Mouse (Mus musculus) heart, embryonic 11.5 days (tissue): Measurements from ENCODE around the gene Gbp7. TPM values are rescaled to one million over a fixed set of nuclear protein-coding genes. Genes with fewer than 3 reads are reported as not detected.
"Not testable (repeated sequence)": the region's sequence is repeated elsewhere in the genome, so short reads cannot be mapped to it uniquely, and the experiment has no call there.

ENCODE experiments used
- ATAC-seq: fragments of 200-750 bp; cut with Nextera tagmentation; replicated peaks from 2 replicates; pipeline ENCODE4 v1.8.0; 2017; ENCODE audit warnings: moderate library complexity; ENCODE audit not compliant: insufficient number of reproducible peaks, low FRiP score, low TSS enrichment
- H3K27ac ChIP-seq: fragments of 300-500 bp; sonication (generic); 2 replicates; pipeline ENCODE4 v1.5.1; 2014; ENCODE audit warnings: mild to moderate bottlenecking, low read depth, low read length
- H3K27me3 ChIP-seq: fragments of 300-500 bp; sonication (generic); 2 replicates; pipeline ENCODE4 v1.6.1; 2014; ENCODE audit warnings: mild to moderate bottlenecking, low read length, mixed read lengths; ENCODE audit not compliant: control insufficient read depth, insufficient read depth
- H3K36me3 ChIP-seq: fragments of 300-500 bp; sonication (generic); 2 replicates; pipeline ENCODE4 v1.6.1; 2014; ENCODE audit warnings: mild to moderate bottlenecking, low read length, moderate library complexity, mixed read lengths; ENCODE audit not compliant: control insufficient read depth, insufficient read depth
- H3K4me1 ChIP-seq: fragments of 300-500 bp; sonication (generic); 2 replicates; pipeline ENCODE4 v1.6.1; 2014; ENCODE audit warnings: low read length; ENCODE audit not compliant: control insufficient read depth, insufficient read depth
- H3K4me2 ChIP-seq: fragments of 300-500 bp; sonication (generic); 2 replicates; pipeline ENCODE4 v1.6.1; 2014; ENCODE audit warnings: mild to moderate bottlenecking, moderate library complexity
- H3K4me3 ChIP-seq: fragments of 300-500 bp; sonication (generic); 2 replicates; pipeline ENCODE4 v1.5.1; 2014; ENCODE audit warnings: low read depth, low read length
- H3K9ac ChIP-seq: fragments of 300-500 bp; sonication (generic); 2 replicates; pipeline ENCODE4 v1.6.1; 2014; ENCODE audit warnings: mild to moderate bottlenecking, low read depth, low read length, moderate library complexity
- H3K9me3 ChIP-seq: fragments of 300-500 bp; sonication (generic); replicated peaks from 2 replicates; pipeline ENCODE4 v1.6.1; 2016; ENCODE audit warnings: low read length; ENCODE audit not compliant: control insufficient read depth
- WGBS: fragments of 180-500 bp; shearing (Covaris S2); extraction: QIAGEN DNeasy Blood & Tissue Kit; methylation state at CpG from one replicate; pipeline ENCODE4 v1.1.7; 2014; ENCODE audit not compliant: insufficient replicate concordance; 5-methylcytosine and 5-hydroxymethylcytosine counted together
- polyA plus RNA-seq: library from polyadenylated mRNA; unstranded; fragments of >200 nt; fragmentation: Nextera tagmentation; extraction: Ambion mirVana; gene quantifications from 2 replicates; pipeline ENCODE4 v1.2.1, GENCODE M21; 2014

The Gbp7 gene
- polyA plus RNA-seq, 1 experiment from 2014 or later = 1.1 TPM

DNA sequence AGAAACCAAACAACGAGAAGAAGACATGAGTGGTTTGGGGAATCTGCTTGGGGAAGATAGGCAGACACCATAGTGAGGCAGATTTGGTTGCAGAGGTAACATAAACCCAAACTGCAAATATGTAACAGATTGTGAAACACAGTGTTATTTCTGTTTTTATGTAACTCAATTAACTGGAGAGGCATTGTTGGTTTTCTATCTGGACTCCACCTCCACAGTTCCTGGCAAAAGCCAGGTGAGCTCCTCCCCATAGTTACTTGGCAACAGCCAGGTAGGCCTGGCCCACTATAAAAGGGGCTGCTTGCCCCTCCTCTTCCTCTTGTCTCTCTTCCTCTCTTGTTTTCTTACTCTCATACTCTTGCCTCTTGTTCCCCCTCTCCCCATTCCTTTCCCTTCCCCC is 24.5 kb downstream of the Gbp7 start:
- WGBS = 66% methylated on average over 1 of the region's 1 CpGs
- Histone ChIP-seq H3K9ac (no peak overlapping the region), H3K9me3 (no peaks in the 10 kb centered on the region), H3K4me3 (no peak overlapping the region), H3K36me3 (no peaks in the 10 kb centered on the region), H3K27me3 (no peaks in the 10 kb centered on the region), H3K27ac (no peak overlapping the region), H3K4me1 (no peaks in the 10 kb centered on the region), H3K4me2 (no peak overlapping the region)
- ATAC-seq = no peak

DNA sequence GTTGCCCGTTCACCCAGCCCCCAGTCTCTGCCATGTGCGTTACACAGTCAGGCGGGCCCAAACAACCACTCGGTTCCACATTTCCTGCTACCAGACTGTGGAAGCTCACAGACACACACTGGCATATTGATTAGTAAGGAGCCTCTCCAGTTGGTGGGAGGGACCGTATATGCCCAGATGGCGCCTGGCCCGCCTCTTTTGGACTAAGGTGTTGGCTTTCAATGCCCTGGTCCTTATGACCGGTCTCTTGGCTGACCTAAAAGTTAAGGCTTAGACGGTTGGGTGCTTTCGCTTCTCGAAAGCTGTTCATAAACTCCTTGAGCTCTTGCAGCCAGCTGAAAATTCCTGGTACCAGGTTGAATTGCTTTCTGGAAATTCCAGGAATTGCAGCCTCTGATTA is 25.5 kb downstream of the Gbp7 start:
- Histone ChIP-seq H3K4me1 (no peaks in the 10 kb centered on the region), H3K27me3 (no peaks in the 10 kb centered on the region), H3K9me3 (no peaks in the 10 kb centered on the region), H3K9ac (no peak overlapping the region), H3K27ac (no peak overlapping the region), H3K4me2 (no peak overlapping the region), H3K4me3 (no peak overlapping the region), H3K36me3 (no peaks in the 10 kb centered on the region)
- ATAC-seq = no peak
- 83% methylated on average over 11 of the region's 11 CpGs for WGBS

DNA sequence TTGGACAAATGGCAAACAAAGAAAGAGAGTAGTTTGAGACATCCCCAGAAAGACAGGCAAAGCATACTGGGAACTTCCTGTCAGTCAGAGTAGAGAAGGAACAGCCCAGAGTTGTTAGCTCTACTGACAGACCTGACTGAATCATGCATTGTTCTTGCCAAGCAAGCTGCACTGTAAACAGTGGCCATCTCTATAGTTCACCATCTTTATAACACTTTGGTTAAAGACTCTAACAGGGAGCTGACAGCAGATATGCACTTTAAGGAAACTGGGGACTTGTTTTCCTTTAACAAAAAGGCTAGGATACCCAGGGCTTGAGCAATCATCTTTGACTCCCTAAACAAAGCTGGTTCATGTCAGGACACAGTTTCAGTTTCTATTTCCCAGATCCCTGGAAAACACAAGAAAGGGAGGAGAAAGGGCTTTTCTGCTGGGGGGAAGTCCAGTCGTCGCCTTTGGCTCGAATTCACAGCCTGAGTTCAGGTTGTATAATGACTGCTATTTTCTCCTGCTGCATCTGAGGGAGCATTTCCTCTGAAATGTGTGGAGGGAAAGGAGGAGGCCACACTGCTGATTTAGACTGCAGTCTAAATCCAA is 29.6 kb downstream of the Gbp7 start, which contains the start of gene Gbp3:
Gene Gbp3 (plus strand): TSS at position 395 of the 597 bp plus-strand sequence.
- H3K27ac ChIP-seq = no peak within 1 kb of the TSS
- H3K4me1 ChIP-seq = no peaks in the 10 kb centered on the region
- peak within 1 kb of the TSS; percentile 52 for H3K4me2 ChIP-seq
- H3K9ac ChIP-seq = peak within 1 kb of the TSS; percentile 44; the same call in 1 of the 2 replicates
- H3K36me3 ChIP-seq = no peaks in the 10 kb centered on the region
- no peaks in the 10 kb centered on the region for H3K27me3 ChIP-seq
- peak within 1 kb of the TSS; percentile 29 for H3K4me3 ChIP-seq
- WGBS = 27% methylated on average over 3 of the region's 3 CpGs
- H3K9me3 ChIP-seq = no peaks in the 10 kb centered on the region
- ATAC-seq = no peak

DNA sequence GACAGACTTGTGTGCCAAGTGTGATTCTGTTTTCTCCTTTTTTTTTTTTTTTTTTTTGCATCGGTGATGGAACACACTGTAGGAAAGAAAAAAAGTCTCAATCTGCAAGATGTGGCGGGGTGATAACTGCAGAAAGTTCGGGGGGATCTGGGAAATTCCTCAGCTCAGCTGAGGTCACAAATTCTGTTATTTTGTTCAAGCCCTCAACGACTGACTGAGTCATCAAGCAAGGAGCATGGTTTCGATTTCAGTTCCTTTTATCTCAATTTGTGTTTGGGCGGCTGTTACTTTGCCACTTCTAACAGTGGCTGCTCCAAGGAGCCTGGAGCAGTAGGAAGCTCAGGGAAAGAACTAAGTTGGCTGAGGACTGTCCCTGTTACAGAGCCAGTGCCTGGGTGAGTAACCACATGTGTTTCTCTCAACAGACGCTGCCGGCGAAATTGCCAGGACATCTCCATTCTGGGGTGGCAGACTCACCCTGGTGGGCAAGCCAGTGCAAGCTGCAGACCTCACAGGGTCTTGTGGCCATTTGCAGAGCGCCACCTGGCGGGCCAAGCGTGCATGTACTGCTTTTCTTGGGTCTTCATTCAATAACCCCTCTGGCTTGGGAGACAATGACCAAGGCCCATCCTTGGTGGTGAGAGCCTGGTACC is 30.3 kb downstream of the Gbp7 start:
- Histone ChIP-seq H3K9ac (peak overlapping the region; percentile 44; the same call in 1 of the 2 replicates), H3K27ac (no peak overlapping the region), H3K4me2 (peak overlapping the region; percentile 52), H3K36me3 (no peaks in the 10 kb centered on the region), H3K4me1 (no peaks in the 10 kb centered on the region), H3K27me3 (no peaks in the 10 kb centered on the region), H3K4me3 (peak overlapping the region; percentile 29), H3K9me3 (no peaks in the 10 kb centered on the region)
- no peak; the same call in 1 of the 2 replicates for ATAC-seq
- WGBS = 11% methylated on average over 12 of the region's 12 CpGs

DNA sequence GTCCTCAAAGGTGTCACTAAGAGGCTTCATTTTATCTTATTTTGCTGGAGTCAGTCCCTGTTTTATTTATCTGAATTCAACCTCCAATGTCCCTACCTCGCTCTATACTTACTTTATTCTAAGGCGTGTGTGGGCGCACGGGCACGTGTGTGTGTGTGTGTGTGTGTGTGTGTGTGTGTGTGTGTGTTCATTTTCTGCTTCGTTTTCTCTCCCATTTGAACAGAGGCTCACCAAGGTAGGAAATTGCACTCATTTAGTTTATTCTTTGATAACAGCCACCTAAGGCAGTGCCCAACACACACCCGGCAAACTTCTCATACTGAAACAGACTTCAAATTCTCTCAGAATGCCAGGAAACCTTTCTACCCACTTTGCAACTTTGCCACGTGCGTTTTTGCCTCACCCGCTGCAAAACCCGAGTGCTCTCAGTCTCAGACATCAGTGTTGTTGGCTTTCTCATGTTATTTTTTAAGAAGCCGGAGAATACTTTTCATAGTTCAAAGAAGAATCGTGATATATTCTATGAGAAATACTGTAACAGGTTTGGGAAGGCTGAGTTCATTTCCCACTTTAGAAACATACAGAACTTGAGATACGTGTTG is 31.0 kb downstream of the Gbp7 start:
- no peak for ATAC-seq
- Histone ChIP-seq H3K36me3 (no peaks in the 10 kb centered on the region), H3K27me3 (no peaks in the 10 kb centered on the region), H3K4me1 (no peaks in the 10 kb centered on the region), H3K27ac (no peak overlapping the region), H3K9me3 (no peaks in the 10 kb centered on the region), H3K4me2 (no peak overlapping the region), H3K9ac (no peak overlapping the region), H3K4me3 (no peak overlapping the region)
- 78% methylated on average over 14 of the region's 14 CpGs for WGBS

DNA sequence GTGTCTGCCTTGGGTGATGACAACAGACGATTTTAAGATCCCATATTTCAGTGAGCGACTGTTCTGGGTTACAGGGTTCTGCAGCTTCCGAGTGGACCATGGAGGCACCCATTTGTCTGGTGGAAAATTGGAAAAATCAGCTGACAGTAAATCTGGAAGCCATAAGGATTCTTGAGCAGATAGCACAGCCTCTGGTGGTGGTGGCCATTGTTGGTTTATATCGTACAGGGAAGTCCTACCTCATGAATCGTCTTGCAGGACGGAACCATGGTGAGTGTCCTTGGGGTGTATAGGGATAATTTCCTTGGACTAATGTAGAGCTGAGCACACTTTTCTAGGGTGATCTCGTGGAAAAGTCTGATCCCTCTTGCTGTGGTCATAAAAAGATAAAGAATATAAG is 31.5 kb downstream of the Gbp7 start:
- Histone ChIP-seq H3K9ac (no peak overlapping the region), H3K4me1 (no peaks in the 10 kb centered on the region), H3K4me3 (no peak overlapping the region), H3K27ac (no peak overlapping the region), H3K27me3 (no peaks in the 10 kb centered on the region), H3K4me2 (no peak overlapping the region), H3K9me3 (no peaks in the 10 kb centered on the region), H3K36me3 (no peaks in the 10 kb centered on the region)
- WGBS = 75% methylated on average over 7 of the region's 7 CpGs
- ATAC-seq = no peak

DNA sequence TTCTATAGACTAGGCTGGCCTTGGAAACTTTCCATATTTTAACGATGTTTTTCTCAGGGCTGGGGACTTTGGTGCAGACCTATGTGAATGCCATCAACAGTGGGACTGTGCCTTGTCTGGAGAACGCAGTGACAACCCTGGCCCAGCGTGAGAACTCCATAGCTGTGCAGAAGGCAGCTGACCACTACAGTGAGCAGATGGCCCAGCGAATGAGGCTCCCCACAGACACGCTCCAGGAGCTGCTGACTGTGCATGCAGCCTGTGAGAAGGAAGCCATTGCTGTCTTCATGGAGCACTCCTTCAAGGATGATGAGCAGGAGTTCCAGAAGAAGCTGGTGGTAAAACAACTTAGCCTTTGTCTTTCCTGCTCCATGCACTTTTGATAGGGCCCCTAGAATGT is 37.3 kb downstream of the Gbp7 start:
- H3K9me3 ChIP-seq, H3K9ac ChIP-seq, H3K4me3 ChIP-seq, H3K4me2 ChIP-seq, H3K27me3 ChIP-seq, ATAC-seq, H3K27ac ChIP-seq, H3K36me3 ChIP-seq, H3K4me1 ChIP-seq: not testable (repeated sequence)
- WGBS = 54% methylated on average over 5 of the region's 5 CpGs

DNA sequence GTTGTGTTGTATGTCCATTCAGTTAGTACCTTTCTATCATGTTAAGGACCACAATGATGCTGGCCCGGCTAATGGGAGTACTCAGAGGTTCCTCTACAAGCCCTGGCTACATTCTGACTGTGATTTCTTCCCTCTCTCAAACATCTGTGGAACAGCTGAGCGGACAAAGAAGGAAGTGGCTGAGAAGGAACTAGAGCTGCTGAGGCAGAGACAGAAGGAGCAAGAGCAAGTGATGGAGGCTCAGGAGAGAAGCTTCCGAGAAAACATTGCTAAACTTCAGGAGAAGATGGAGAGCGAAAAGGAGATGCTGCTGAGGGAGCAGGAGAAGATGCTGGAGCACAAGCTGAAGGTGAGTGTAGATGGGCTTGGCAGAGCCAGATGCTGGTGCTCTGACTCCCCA is 40.6 kb downstream of the Gbp7 start:
- 80% methylated on average over 4 of the region's 4 CpGs for WGBS
- H3K9me3 ChIP-seq = no peaks in the 10 kb centered on the region
- no peaks in the 10 kb centered on the region for H3K4me1 ChIP-seq
- no peaks in the 10 kb centered on the region for H3K36me3 ChIP-seq
- H3K27ac ChIP-seq = no peak overlapping the region
- no peak overlapping the region for H3K4me2 ChIP-seq
- no peak for ATAC-seq
- H3K4me3 ChIP-seq = no peak overlapping the region
- H3K27me3 ChIP-seq = no peaks in the 10 kb centered on the region
- no peak overlapping the region for H3K9ac ChIP-seq
